Mouse (Mus musculus): Measurements from ENCODE around the gene Zbtb48. TPM values are rescaled to one million over a fixed set of nuclear protein-coding genes. Genes with fewer than 3 reads are reported as not detected.

Gene Zbtb48
- polyA plus RNA-seq, 1 experiment from 2014 or later, result 15.6 TPM

- peak; percentile 93 for ATAC-seq
- peaks cover 38% of the 10 kb centered on the region for H3K4me1 ChIP-seq (replicated peaks)
- H3K9ac ChIP-seq, result peak within 1 kb of the TSS; percentile 65
- H3K27ac ChIP-seq, result peak within 1 kb of the TSS; percentile 91
- H3K4me3 ChIP-seq (replicated peaks), result peak within 1 kb of the TSS; percentile 79
- H3K9me3 ChIP-seq, result no peaks in the 10 kb centered on the region
- H3K4me2 ChIP-seq (replicated peaks), result peak within 1 kb of the TSS; percentile 96
- no peaks in the 10 kb centered on the region for H3K27me3 ChIP-seq (replicated peaks)
- under 1% methylated on average over 45 of the region's 45 CpGs for WGBS
- no peaks in the 10 kb centered on the region for H3K36me3 ChIP-seq
Measured at GRCm38 (mm10) chr4:152008622-152009075, 18.8 kb downstream of the Zbtb48 start, which contains the start of gene Klhl21. Gene Klhl21 (plus strand): TSS chr4:152008803.

GRCm38 (mm10) chr4:152008148-152008500 is 19.3 kb downstream of the Zbtb48 start:
- Histone ChIP-seq H3K4me3 (replicated peaks) (peak overlapping the region; percentile 79), H3K27me3 (replicated peaks) (no peaks in the 10 kb centered on the region), H3K36me3 (no peaks in the 10 kb centered on the region), H3K27ac (peak overlapping the region; percentile 91), H3K9ac (peak overlapping the region; percentile 65; the same call in 1 of the 2 replicates), H3K4me1 (replicated peaks) (peaks cover 35% of the 10 kb centered on the region), H3K9me3 (no peaks in the 10 kb centered on the region), H3K4me2 (replicated peaks) (peak overlapping the region; percentile 96)
- 1% methylated on average over 14 of the region's 14 CpGs for WGBS
- no peak for ATAC-seq

- Histone ChIP-seq H3K27ac (peak overlapping the region; percentile 91), H3K9ac (0 out of 2 replicates have a peak overlapping the region, but pooled peaks have one; percentile 65), H3K36me3 (no peaks in the 10 kb centered on the region), H3K27me3 (replicated peaks) (no peaks in the 10 kb centered on the region), H3K4me3 (replicated peaks) (peak overlapping the region; percentile 79), H3K9me3 (no peaks in the 10 kb centered on the region), H3K4me2 (replicated peaks) (peak overlapping the region; percentile 96), H3K4me1 (replicated peaks) (peaks cover 33% of the 10 kb centered on the region)
- WGBS, result 12% methylated on average over 8 of the region's 8 CpGs
- no peak for ATAC-seq
Measured at GRCm38 (mm10) chr4:152007481-152008147, 19.9 kb downstream of the Zbtb48 start.

- peaks cover 30% of the 10 kb centered on the region for H3K4me1 ChIP-seq (replicated peaks)
- no peak overlapping the region for H3K9ac ChIP-seq
- H3K36me3 ChIP-seq, result no peaks in the 10 kb centered on the region
- no peak overlapping the region for H3K4me3 ChIP-seq (replicated peaks)
- WGBS, result 44% methylated on average over 3 of the region's 3 CpGs
- H3K9me3 ChIP-seq, result no peaks in the 10 kb centered on the region
- no peak for ATAC-seq
- H3K27ac ChIP-seq, result no peak overlapping the region
- H3K27me3 ChIP-seq (replicated peaks), result no peaks in the 10 kb centered on the region
- H3K4me2 ChIP-seq (replicated peaks), result no peak overlapping the region
Measured at GRCm38 (mm10) chr4:152006812-152007211, 20.7 kb downstream of the Zbtb48 start.

- Histone ChIP-seq H3K36me3 (no peaks in the 10 kb centered on the region), H3K9me3 (no peaks in the 10 kb centered on the region), H3K4me1 (replicated peaks) (peaks cover 23% of the 10 kb centered on the region), H3K9ac (no peak overlapping the region), H3K4me3 (replicated peaks) (no peak overlapping the region), H3K27me3 (replicated peaks) (no peaks in the 10 kb centered on the region), H3K4me2 (replicated peaks) (no peak overlapping the region), H3K27ac (no peak overlapping the region)
- WGBS, result 82% methylated on average over 6 of the region's 6 CpGs
- ATAC-seq, result no peak
Measured at GRCm38 (mm10) chr4:152006137-152006536, 21.3 kb downstream of the Zbtb48 start.

- Histone ChIP-seq H3K9ac (no peak overlapping the region), H3K4me1 (replicated peaks) (peaks cover 7% of the 10 kb centered on the region), H3K27me3 (replicated peaks) (no peaks in the 10 kb centered on the region), H3K4me2 (replicated peaks) (no peak overlapping the region), H3K9me3 (no peaks in the 10 kb centered on the region), H3K4me3 (replicated peaks) (no peak overlapping the region), H3K36me3 (no peaks in the 10 kb centered on the region), H3K27ac (no peak overlapping the region)
- 67% methylated on average over 3 of the region's 3 CpGs for WGBS
- ATAC-seq, result no peak
Measured at GRCm38 (mm10) chr4:152002063-152002462, 25.4 kb downstream of the Zbtb48 start.

GRCm38 (mm10) chr4:152001335-152001734 is 26.1 kb downstream of the Zbtb48 start:
- Histone ChIP-seq H3K27ac (no peak overlapping the region), H3K4me2 (replicated peaks) (no peak overlapping the region), H3K36me3 (no peaks in the 10 kb centered on the region), H3K4me1 (replicated peaks) (peaks cover 7% of the 10 kb centered on the region), H3K27me3 (replicated peaks) (no peaks in the 10 kb centered on the region), H3K9me3 (no peaks in the 10 kb centered on the region), H3K9ac (no peak overlapping the region), H3K4me3 (replicated peaks) (no peak overlapping the region)
- 69% methylated on average over 4 of the region's 4 CpGs for WGBS
- ATAC-seq, result no peak

GRCm38 (mm10) chr4:152000906-152001305 is 26.6 kb downstream of the Zbtb48 start:
- Histone ChIP-seq H3K27ac (no peak overlapping the region), H3K4me2 (replicated peaks) (no peak overlapping the region), H3K4me3 (replicated peaks) (no peak overlapping the region), H3K4me1 (replicated peaks) (peaks cover 7% of the 10 kb centered on the region), H3K36me3 (no peaks in the 10 kb centered on the region), H3K27me3 (replicated peaks) (no peaks in the 10 kb centered on the region), H3K9me3 (no peaks in the 10 kb centered on the region), H3K9ac (no peak overlapping the region)
- no peak for ATAC-seq
- 21% methylated on average over 4 of the region's 4 CpGs for WGBS

GRCm38 (mm10) chr4:151999481-151999880 is 28.0 kb downstream of the Zbtb48 start:
- H3K4me3 ChIP-seq (replicated peaks), result no peak overlapping the region
- H3K4me1 ChIP-seq (replicated peaks), result peaks cover 10% of the 10 kb centered on the region
- H3K9me3 ChIP-seq, result no peaks in the 10 kb centered on the region
- WGBS, result 65% methylated on average over 3 of the region's 3 CpGs
- no peaks in the 10 kb centered on the region for H3K36me3 ChIP-seq
- ATAC-seq, result no peak
- H3K4me2 ChIP-seq (replicated peaks), result no peak overlapping the region
- no peak overlapping the region for H3K27ac ChIP-seq
- no peak overlapping the region for H3K9ac ChIP-seq
- no peaks in the 10 kb centered on the region for H3K27me3 ChIP-seq (replicated peaks)

GRCm38 (mm10) chr4:151997701-151998100 is 29.8 kb downstream of the Zbtb48 start:
- no peak overlapping the region for H3K4me2 ChIP-seq (replicated peaks)
- no peaks in the 10 kb centered on the region for H3K9me3 ChIP-seq
- no peak for ATAC-seq
- 0 out of 2 replicates have a peak overlapping the region, but pooled peaks have one; percentile 74 for H3K9ac ChIP-seq
- H3K4me1 ChIP-seq (replicated peaks), result peaks cover 23% of the 10 kb centered on the region
- 64% methylated on average over 3 of the region's 3 CpGs for WGBS
- H3K36me3 ChIP-seq, result no peaks in the 10 kb centered on the region
- no peaks in the 10 kb centered on the region for H3K27me3 ChIP-seq (replicated peaks)
- no peak overlapping the region for H3K27ac ChIP-seq
- peak overlapping the region; percentile 86; the same call in 1 of the 2 replicates for H3K4me3 ChIP-seq (replicated peaks)

GRCm38 (mm10) chr4:151996951-151997222 is 30.6 kb downstream of the Zbtb48 start:
- Histone ChIP-seq H3K9ac (peak overlapping the region; percentile 74), H3K9me3 (no peaks in the 10 kb centered on the region), H3K27ac (peak overlapping the region; percentile 90)

GRCm38 (mm10) chr4:151996173-151996950 is 31.1 kb downstream of the Zbtb48 start, which contains the start of gene Phf13:
Gene Phf13 (minus strand): TSS chr4:151996258.
- H3K4me3 ChIP-seq (replicated peaks), result peak within 1 kb of the TSS; percentile 86
- H3K4me2 ChIP-seq (replicated peaks), result peak within 1 kb of the TSS; percentile 88
- WGBS, result under 1% methylated on average over 94 of the region's 94 CpGs
- peak within 1 kb of the TSS; percentile 93 for H3K9ac ChIP-seq
- H3K27me3 ChIP-seq (replicated peaks), result no peaks in the 10 kb centered on the region
- no peaks in the 10 kb centered on the region for H3K9me3 ChIP-seq
- peaks cover 7% of the 10 kb centered on the region for H3K36me3 ChIP-seq
- ATAC-seq, result peak; percentile 97
- H3K27ac ChIP-seq, result peak within 1 kb of the TSS; percentile 90
- peaks cover 23% of the 10 kb centered on the region for H3K4me1 ChIP-seq (replicated peaks)

More at GRCm38 (mm10) chr4:151996951-151997222, 30.6 kb downstream of the Zbtb48 start:
- WGBS, result 3% methylated on average over 13 of the region's 13 CpGs
- H3K27me3 ChIP-seq (replicated peaks), result no peaks in the 10 kb centered on the region
- peaks cover 23% of the 10 kb centered on the region for H3K4me1 ChIP-seq (replicated peaks)
- ATAC-seq, result no peak
- peak overlapping the region; percentile 86 for H3K4me3 ChIP-seq (replicated peaks)
- H3K36me3 ChIP-seq, result peaks cover 2% of the 10 kb centered on the region; the same call in 1 of the 2 replicates
- H3K4me2 ChIP-seq (replicated peaks), result peak overlapping the region; percentile 67

All from intestine, embryonic 15.5 days (tissue).